Mouse (Mus musculus): ENCODE measurements around the gene Syt13.

DNA sequence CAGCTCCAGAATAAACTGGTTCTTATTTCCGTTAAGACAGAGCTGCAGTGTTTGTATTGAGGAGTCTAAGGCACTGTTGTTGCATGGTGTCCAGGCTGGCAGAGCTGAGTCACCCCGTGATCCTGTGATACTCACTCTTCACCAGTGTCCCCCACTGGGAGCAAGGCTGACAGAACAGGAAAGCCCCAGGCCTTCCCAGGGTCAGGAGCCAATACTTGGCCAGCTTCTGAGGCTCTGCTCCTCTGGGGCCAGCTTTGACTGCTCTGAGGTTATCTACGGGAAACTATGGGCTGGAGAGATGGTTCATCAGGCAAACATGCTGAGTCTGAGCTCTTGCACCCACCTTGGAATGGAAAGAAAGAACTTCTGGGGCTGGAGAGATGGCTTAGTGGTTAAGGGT is 28.0 kb upstream of the Syt13 start:
- TF ChIP-seq HCFC1 (IDR thresholded peaks at IDR 0.05; ENCODE audit: low read depth, low read length), result no peak
- no peak for TF ChIP-seq TAL1 (IDR thresholded peaks at IDR 0.05; ENCODE audit: low read length)
- no peak for TF ChIP-seq CTCF (IDR thresholded peaks at IDR 0.05 in 2 of 3, conservative IDR thresholded peaks at IDR 0.05 in 1 of 3; ENCODE audit: control insufficient read depth in 1 of 3, insufficient read depth in 1 of 3, low read depth in 2 of 3, low read length in 3 of 3, poor library complexity in 1 of 3, severe bottlenecking in 1 of 3)
- TF ChIP-seq POLR2AphosphoS5 (IDR thresholded peaks at IDR 0.05; ENCODE audit: borderline replicate concordance, low read depth, low read length), result no peak
- TF ChIP-seq MXI1 (IDR thresholded peaks at IDR 0.05; ENCODE audit: low read depth, low read length), result no peak
- TF ChIP-seq POLR2A (IDR thresholded peaks at IDR 0.05; ENCODE audit: control insufficient read depth in 1 of 2, insufficient read depth in 1 of 2, low read depth in 1 of 2, low read length in 2 of 2, poor library complexity in 1 of 2), result no peak
- no peak for TF ChIP-seq MAFK (IDR thresholded peaks at IDR 0.05; ENCODE audit: borderline replicate concordance, low read depth, low read length)
- no peak for TF ChIP-seq KAT2A (conservative IDR thresholded peaks at IDR 0.05; ENCODE audit: low read depth, low read length)
- TF ChIP-seq CHD2 (IDR thresholded peaks at IDR 0.05; ENCODE audit: low read length), result no peak
- TF ChIP-seq GATA1 (IDR thresholded peaks at IDR 0.05; ENCODE audit: low read depth, low read length), result no peak
- TF ChIP-seq NELFE (IDR thresholded peaks at IDR 0.05; ENCODE audit: low read depth, low read length), result no peak
- TF ChIP-seq USF1 (IDR thresholded peaks at IDR 0.05; ENCODE audit: low read depth, low read length), result no peak
- no peak for TF ChIP-seq RAD21 (IDR thresholded peaks at IDR 0.05; ENCODE audit: low read depth, low read length)
- no peak for TF ChIP-seq TCF12 (IDR thresholded peaks at IDR 0.05; ENCODE audit: low read depth, low read length)
